Mouse (Mus musculus) bone marrow macrophage, adult 2 months (primary cell): ENCODE measurements at regions not wholly inside any gene's neighbourhood (a gene's known extent, or its start where the extent isn't known, plus 50 kb on each side); places are given as distances from the start of the nearest gene placed in this dataset.

ENCODE experiments used
- CTCF ChIP-seq: IDR thresholded peaks from 2 replicates; pipeline ENCODE4 v1.5.1; 2012; ENCODE audit warnings: low read depth, mild to moderate bottlenecking, low read length, moderate library complexity
- POLR2A ChIP-seq: IDR thresholded peaks from 2 replicates; pipeline ENCODE4 v1.6.1; 2012; ENCODE audit warnings: mild to moderate bottlenecking, low read depth, low read length, borderline replicate concordance

- TF ChIP-seq POLR2A (no peak), CTCF (no peak)
Measured at GRCm38 (mm10) chr3:37903021-37903420, 178.7 kb upstream of the Gm5148 start.
